Mouse (Mus musculus) ES-E14 (cell line): ENCODE data around the gene Unc79.

Experiments used
- CHD2 ChIP-seq: IDR thresholded peaks from 2 replicates; pipeline ENCODE4 v1.6.1; 2014; ENCODE audit warnings: mild to moderate bottlenecking, low read depth, low read length, inconsistent platforms
- HCFC1 ChIP-seq: IDR thresholded peaks from 2 replicates; pipeline ENCODE4 v1.6.1; 2012; ENCODE audit warnings: low read length, inconsistent platforms, borderline replicate concordance; ENCODE audit not compliant: insufficient read depth
- MAFK ChIP-seq: IDR thresholded peaks from 2 replicates; pipeline ENCODE4 v1.6.1; 2014; ENCODE audit warnings: mild to moderate bottlenecking, low read depth, low read length, inconsistent platforms; ENCODE audit not compliant: insufficient read depth
- ZC3H11A ChIP-seq: IDR thresholded peaks from 2 replicates; pipeline ENCODE4 v1.6.1; 2012; ENCODE audit warnings: low read depth, mild to moderate bottlenecking, inconsistent platforms, low read length, borderline replicate concordance
- ZNF384 ChIP-seq: IDR thresholded peaks from 2 replicates; pipeline ENCODE4 v1.6.1; 2012; ENCODE audit warnings: low read depth, low read length, inconsistent platforms

DNA sequence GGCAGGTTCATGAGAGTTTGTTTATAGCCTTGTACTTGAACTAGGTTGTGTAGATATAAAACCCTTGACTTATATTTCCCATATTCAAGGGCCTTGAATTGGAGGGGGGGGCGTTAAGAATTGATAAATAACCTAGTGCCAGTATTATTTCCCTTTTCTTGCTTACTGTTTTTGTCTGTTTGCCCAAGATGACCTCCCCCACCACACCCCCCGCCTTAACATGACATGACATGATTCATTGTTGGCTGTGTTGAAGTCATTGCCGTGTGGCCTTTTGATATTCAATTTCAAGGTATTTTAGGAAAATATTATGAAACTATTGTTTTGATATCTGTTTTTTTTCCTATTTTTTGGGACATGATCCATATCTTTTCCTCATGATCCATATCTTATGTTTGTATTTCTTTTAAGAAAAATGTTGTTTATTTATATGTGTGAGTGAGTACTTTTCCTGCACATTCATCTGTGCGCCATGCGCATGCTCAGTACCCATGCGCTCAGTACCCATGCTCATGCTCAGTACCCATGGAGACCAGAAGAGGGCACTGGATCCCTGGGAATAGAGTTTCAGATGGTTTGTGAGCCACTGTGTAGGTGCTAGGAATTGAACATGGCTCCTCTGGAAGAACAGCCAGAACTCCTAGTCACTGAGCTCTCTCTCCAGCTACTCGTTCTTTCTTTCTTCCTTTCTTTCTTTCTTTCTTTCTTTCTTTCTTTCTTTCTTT, 11.6 kb downstream of the Unc79 start:
- TF ChIP-seq ZNF384 = no peak
- no peak for TF ChIP-seq MAFK
- no peak for TF ChIP-seq ZC3H11A
- no peak for TF ChIP-seq CHD2
- no peak for TF ChIP-seq HCFC1
